Mouse (Mus musculus): ENCODE data around the gene Mgat5b.
A peak's percentile ranks its signal among the peaks of the same experiment; 100 is the strongest.
"Not testable (repeated sequence)": the region's sequence is repeated elsewhere in the genome, so short reads cannot be mapped to it uniquely, and the experiment has no call there.

The Mgat5b gene

GRCm38 (mm10) chr11:116918323-116919185, at the start of gene Mgat5b:
Gene Mgat5b (plus strand): TSS chr11:116918863.
- DNase-seq, result peak; percentile 33 to 65

GRCm38 (mm10) chr11:116869223-116869622, 49.4 kb upstream of the Mgat5b start:
- DNase-seq, result no peak

- DNase-seq, result no peak
Measured at GRCm38 (mm10) chr11:116869641-116870040, 49.0 kb upstream of the Mgat5b start.

- DNase-seq, result no peak
Measured at GRCm38 (mm10) chr11:116871538-116871937, 47.1 kb upstream of the Mgat5b start.

GRCm38 (mm10) chr11:116873987-116874386, 44.7 kb upstream of the Mgat5b start:
- DNase-seq, result no peak

GRCm38 (mm10) chr11:116878454-116878853, 40.2 kb upstream of the Mgat5b start:
- no peak for DNase-seq

GRCm38 (mm10) chr11:116880839-116881238, 37.8 kb upstream of the Mgat5b start:
- DNase-seq, result no peak

GRCm38 (mm10) chr11:116881440-116881839, 37.2 kb upstream of the Mgat5b start:
- no peak for DNase-seq

- no peak for DNase-seq
Measured at GRCm38 (mm10) chr11:116882446-116882845, 36.2 kb upstream of the Mgat5b start.

GRCm38 (mm10) chr11:116884061-116884460, 34.6 kb upstream of the Mgat5b start:
- no peak for DNase-seq

- DNase-seq, result peak; percentile 75 to 89
Measured at GRCm38 (mm10) chr11:116885275-116886151, 33.1 kb upstream of the Mgat5b start.

GRCm38 (mm10) chr11:116887136-116887535, 31.5 kb upstream of the Mgat5b start:
- DNase-seq, result no peak

GRCm38 (mm10) chr11:116893532-116894442, 24.9 kb upstream of the Mgat5b start:
- no peak for DNase-seq

GRCm38 (mm10) chr11:116895402-116895801, 23.3 kb upstream of the Mgat5b start:
- no peak for DNase-seq

GRCm38 (mm10) chr11:116899247-116899646, 19.4 kb upstream of the Mgat5b start:
- no peak for DNase-seq

GRCm38 (mm10) chr11:116902588-116902987, 16.1 kb upstream of the Mgat5b start:
- not testable (repeated sequence) for DNase-seq

- DNase-seq, result peak in 1 of 2 experiments; percentile 28
Measured at GRCm38 (mm10) chr11:116905741-116906456, 12.8 kb upstream of the Mgat5b start.

- DNase-seq, result no peak
Measured at GRCm38 (mm10) chr11:116913573-116913972, 5.1 kb upstream of the Mgat5b start.

- DNase-seq, result no peak
Measured at GRCm38 (mm10) chr11:116914267-116914885, 4.3 kb upstream of the Mgat5b start.

GRCm38 (mm10) chr11:116915241-116915640, 3.4 kb upstream of the Mgat5b start:
- no peak for DNase-seq

- no peak for DNase-seq
Measured at GRCm38 (mm10) chr11:116917361-116917760, 1.3 kb upstream of the Mgat5b start.
